Mouse (Mus musculus) heart, embryonic 12.5 days (tissue): Measurements from ENCODE around the gene Rnf181. TPM values are rescaled to one million over a fixed set of nuclear protein-coding genes. Genes with fewer than 3 reads are reported as not detected.

ENCODE experiments used
- ATAC-seq: fragments of 200-750 bp; cut with Nextera tagmentation; 2 replicates; pipeline ENCODE4 v1.8.0; 2017; ENCODE audit warnings: moderate TSS enrichment, moderate library complexity; ENCODE audit not compliant: insufficient number of reproducible peaks, low FRiP score
- H3K27ac ChIP-seq: fragments of 300-500 bp; sonication (generic); 2 replicates; pipeline ENCODE4 v1.5.1; 2016; ENCODE audit warnings: mild to moderate bottlenecking, moderate library complexity; ENCODE audit not compliant: poor library complexity, severe bottlenecking
- H3K27me3 ChIP-seq: fragments of 300-500 bp; sonication (generic); replicated peaks from 2 replicates; pipeline ENCODE4 v1.6.1; 2016; ENCODE audit warnings: mild to moderate bottlenecking, moderate library complexity
- H3K36me3 ChIP-seq: fragments of 300-500 bp; sonication (generic); 2 replicates; pipeline ENCODE4 v1.6.1; 2016; ENCODE audit warnings: mild to moderate bottlenecking, moderate library complexity
- H3K4me1 ChIP-seq: fragments of 300-500 bp; sonication (generic); replicated peaks from 2 replicates; pipeline ENCODE4 v1.6.1; 2016; ENCODE audit warnings: mild to moderate bottlenecking
- H3K4me2 ChIP-seq: fragments of 300-500 bp; sonication (generic); 2 replicates; pipeline ENCODE4 v1.6.1; 2016; ENCODE audit warnings: mild to moderate bottlenecking, moderate library complexity
- H3K4me3 ChIP-seq: fragments of 300-500 bp; sonication (generic); 2 replicates; pipeline ENCODE4 v1.5.1; 2016; ENCODE audit warnings: mild to moderate bottlenecking
- H3K9ac ChIP-seq: fragments of 300-500 bp; sonication (generic); 2 replicates; pipeline ENCODE4 v1.6.1; 2016; ENCODE audit warnings: mild to moderate bottlenecking, moderate library complexity
- H3K9me3 ChIP-seq: fragments of 300-500 bp; sonication (generic); replicated peaks from 2 replicates; pipeline ENCODE4 v1.6.1; 2016; ENCODE audit warnings: mild to moderate bottlenecking, moderate library complexity
- WGBS: fragments of 180-500 bp; shearing (Covaris S2); methylation state at CpG from one replicate; pipeline ENCODE4 v1.1.7; 2016; 5-methylcytosine and 5-hydroxymethylcytosine counted together
- polyA plus RNA-seq: library from polyadenylated mRNA; unstranded; fragments of >200 nt; fragmentation: Nextera tagmentation; extraction: Ambion mirVana; gene quantifications from 2 replicates; pipeline ENCODE4 v1.2.1, GENCODE M21; 2016

The Rnf181 gene
- polyA plus RNA-seq, 1 experiment from 2014 or later = 90.0 TPM

- no peak for ATAC-seq
- WGBS = 74% methylated on average over 10 of the region's 10 CpGs
Observed at GRCm38 (mm10) chr6:72396837-72397251, 30.1 kb upstream of the Rnf181 start.

DNA sequence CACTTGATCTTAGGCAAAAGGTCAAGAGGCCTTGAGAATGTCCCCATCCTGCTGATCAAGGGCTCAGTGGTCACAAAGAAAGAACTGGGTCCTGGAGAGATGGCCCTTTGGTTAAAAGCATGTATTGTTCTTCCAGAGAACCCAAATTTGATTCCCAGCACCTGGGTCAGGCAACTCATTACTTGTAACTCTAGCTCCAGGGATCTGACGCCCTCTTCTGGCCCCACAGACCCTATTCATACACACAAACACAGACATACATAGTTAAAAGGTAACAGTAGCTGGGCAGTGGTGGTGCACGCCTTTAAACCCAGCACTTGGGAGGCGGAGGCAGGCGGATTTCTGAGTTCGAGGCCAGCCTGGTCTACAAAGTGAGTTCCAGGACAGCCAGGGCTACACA, 25.6 kb upstream of the Rnf181 start:
- no peak overlapping the region for H3K4me3 ChIP-seq
- no peaks in the 10 kb centered on the region for H3K9me3 ChIP-seq
- no peaks in the 10 kb centered on the region for H3K27me3 ChIP-seq
- H3K36me3 ChIP-seq = peaks cover 17% of the 10 kb centered on the region
- WGBS = 87% methylated on average over 5 of the region's 5 CpGs
- H3K9ac ChIP-seq = no peak overlapping the region
- H3K4me2 ChIP-seq = no peak overlapping the region
- H3K27ac ChIP-seq = peak overlapping the region; percentile 52; the same call in 1 of the 2 replicates
- no peak for ATAC-seq
- peaks cover 31% of the 10 kb centered on the region for H3K4me1 ChIP-seq

More at GRCm38 (mm10) chr6:72396837-72397251, 30.1 kb upstream of the Rnf181 start:
- Histone ChIP-seq H3K27me3 (no peaks in the 10 kb centered on the region), H3K36me3 (no peaks in the 10 kb centered on the region), H3K27ac (no peak overlapping the region), H3K4me3 (no peak overlapping the region), H3K9me3 (no peaks in the 10 kb centered on the region), H3K4me2 (no peak overlapping the region), H3K4me1 (no peaks in the 10 kb centered on the region), H3K9ac (no peak overlapping the region)

DNA sequence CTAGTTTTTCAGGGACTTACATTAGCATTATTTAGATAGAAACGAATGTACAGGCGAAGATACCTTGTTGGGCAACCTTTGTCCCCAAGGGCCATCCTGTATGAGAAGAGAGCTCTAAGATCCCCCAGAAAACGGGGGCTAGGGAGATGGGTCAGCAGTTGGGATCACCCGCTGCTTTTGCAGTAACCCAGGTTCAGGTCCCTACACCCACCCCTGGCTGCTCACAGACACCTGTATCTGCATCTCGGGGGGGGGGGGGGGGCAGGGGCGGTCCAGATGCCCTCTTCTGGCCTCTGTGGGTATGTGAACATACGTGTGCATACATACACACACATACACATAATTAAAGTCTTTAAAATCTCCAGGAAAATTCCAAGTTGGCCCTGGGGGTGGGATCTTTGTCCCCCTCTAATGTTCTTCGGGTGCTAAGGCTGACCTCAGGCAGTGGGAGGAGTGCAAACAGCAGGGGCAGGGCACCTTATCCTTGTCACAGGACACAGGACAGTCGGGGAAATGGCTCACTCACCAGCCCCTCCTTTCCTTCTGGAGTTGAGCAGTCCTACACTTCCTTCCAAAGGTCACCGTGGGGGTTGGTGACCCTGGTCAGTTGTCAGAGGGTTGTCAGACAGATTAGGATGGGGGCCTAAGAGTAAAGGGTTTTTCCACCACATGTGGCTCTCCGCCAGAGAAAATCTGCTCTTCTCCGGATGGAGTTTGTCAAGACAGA, 24.2 kb upstream of the Rnf181 start:
- peak overlapping the region; percentile 56 for H3K4me3 ChIP-seq
- peak; percentile 85 for ATAC-seq
- peaks cover 27% of the 10 kb centered on the region for H3K36me3 ChIP-seq
- peak overlapping the region; percentile 77 for H3K4me2 ChIP-seq
- H3K9me3 ChIP-seq = no peaks in the 10 kb centered on the region
- no peaks in the 10 kb centered on the region for H3K27me3 ChIP-seq
- peak overlapping the region; percentile 85 for H3K9ac ChIP-seq
- WGBS = 9% methylated on average over 11 of the region's 12 CpGs
- H3K27ac ChIP-seq = peak overlapping the region; percentile 95
- peaks cover 31% of the 10 kb centered on the region for H3K4me1 ChIP-seq

- peak within 1 kb of the TSS; percentile 56 for H3K4me3 ChIP-seq
- H3K27ac ChIP-seq = peak within 1 kb of the TSS; percentile 95
- peaks cover 35% of the 10 kb centered on the region for H3K36me3 ChIP-seq
- H3K9ac ChIP-seq = peak within 1 kb of the TSS; percentile 85
- peaks cover 31% of the 10 kb centered on the region for H3K4me1 ChIP-seq
- ATAC-seq = peak; percentile 66
- no peaks in the 10 kb centered on the region for H3K9me3 ChIP-seq
- H3K27me3 ChIP-seq = no peaks in the 10 kb centered on the region
- WGBS = under 1% methylated on average over 33 of the region's 33 CpGs
- H3K4me2 ChIP-seq = peak within 1 kb of the TSS; percentile 77
Observed at GRCm38 (mm10) chr6:72389941-72390771, 23.4 kb upstream of the Rnf181 start, which contains the start of gene Vamp8. Gene Vamp8 (minus strand): TSS chr6:72390703.

- H3K9me3 ChIP-seq = no peaks in the 10 kb centered on the region
- peak overlapping the region; percentile 56 for H3K4me3 ChIP-seq
- peak overlapping the region; percentile 95 for H3K27ac ChIP-seq
- no peaks in the 10 kb centered on the region for H3K27me3 ChIP-seq
- peak overlapping the region; percentile 77 for H3K4me2 ChIP-seq
- peak overlapping the region; percentile 85 for H3K9ac ChIP-seq
- peak; percentile 46 for ATAC-seq
- peaks cover 41% of the 10 kb centered on the region for H3K36me3 ChIP-seq
- peaks cover 31% of the 10 kb centered on the region for H3K4me1 ChIP-seq
- WGBS = 8% methylated on average over 13 of the region's 13 CpGs
Observed at GRCm38 (mm10) chr6:72389471-72389940, 22.8 kb upstream of the Rnf181 start.

GRCm38 (mm10) chr6:72388791-72389329, 22.1 kb upstream of the Rnf181 start:
- Histone ChIP-seq H3K9me3 (no peaks in the 10 kb centered on the region), H3K9ac (peak overlapping the region; percentile 85), H3K27me3 (no peaks in the 10 kb centered on the region), H3K4me3 (peak overlapping the region; percentile 56; the same call in 1 of the 2 replicates), H3K36me3 (peaks cover 48% of the 10 kb centered on the region), H3K4me1 (peaks cover 31% of the 10 kb centered on the region), H3K4me2 (peak overlapping the region; percentile 77), H3K27ac (peak overlapping the region; percentile 95)
- ATAC-seq = no peak
- 71% methylated on average over 6 of the region's 6 CpGs for WGBS

GRCm38 (mm10) chr6:72388266-72388665, 21.5 kb upstream of the Rnf181 start:
- 71% methylated on average over 10 of the region's 10 CpGs for WGBS
- Histone ChIP-seq H3K27me3 (no peaks in the 10 kb centered on the region), H3K4me2 (peak overlapping the region; percentile 77), H3K9me3 (no peaks in the 10 kb centered on the region), H3K27ac (no peak overlapping the region), H3K9ac (peak overlapping the region; percentile 85), H3K4me3 (0 out of 2 replicates have a peak overlapping the region, but pooled peaks have one; percentile 56), H3K36me3 (peaks cover 48% of the 10 kb centered on the region), H3K4me1 (peaks cover 31% of the 10 kb centered on the region)
- ATAC-seq = no peak

DNA sequence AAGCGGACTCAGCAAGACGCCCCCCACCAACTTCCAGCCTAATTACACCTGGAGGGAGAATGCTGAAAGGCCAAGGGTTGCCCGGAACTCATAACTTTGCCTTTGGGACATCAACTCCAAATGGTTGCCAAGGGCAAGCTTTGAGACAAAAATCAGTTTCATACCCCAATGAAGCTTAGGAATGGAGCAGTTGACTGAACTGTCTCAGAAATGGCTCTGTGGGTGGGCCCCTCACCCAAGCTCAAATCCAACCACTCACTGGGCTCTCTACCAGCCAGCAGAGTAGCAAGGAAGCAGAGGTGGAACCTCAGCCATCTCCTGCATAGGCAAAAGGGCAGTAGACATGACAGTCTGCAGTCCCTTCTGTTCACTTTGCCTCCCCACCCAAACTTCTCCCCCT, 21.1 kb upstream of the Rnf181 start:
- Histone ChIP-seq H3K36me3 (peaks cover 48% of the 10 kb centered on the region), H3K4me2 (peak overlapping the region; percentile 77; the same call in 1 of the 2 replicates), H3K4me3 (no peak overlapping the region)

GRCm38 (mm10) chr6:72386561-72386960, 19.8 kb upstream of the Rnf181 start:
- Histone ChIP-seq H3K9ac (no peak overlapping the region), H3K4me2 (no peak overlapping the region), H3K27ac (no peak overlapping the region), H3K9me3 (no peaks in the 10 kb centered on the region), H3K4me3 (no peak overlapping the region), H3K36me3 (peaks cover 48% of the 10 kb centered on the region), H3K4me1 (peaks cover 31% of the 10 kb centered on the region), H3K27me3 (no peaks in the 10 kb centered on the region)
- 87% methylated on average over 2 of the region's 2 CpGs for WGBS
- no peak for ATAC-seq

More for the DNA sequence above, 21.1 kb upstream of the Rnf181 start:
- 90% methylated on average over 3 of the region's 3 CpGs for WGBS
- Histone ChIP-seq H3K9me3 (no peaks in the 10 kb centered on the region), H3K9ac (no peak overlapping the region), H3K27ac (no peak overlapping the region), H3K27me3 (no peaks in the 10 kb centered on the region), H3K4me1 (peaks cover 31% of the 10 kb centered on the region)
- no peak for ATAC-seq

DNA sequence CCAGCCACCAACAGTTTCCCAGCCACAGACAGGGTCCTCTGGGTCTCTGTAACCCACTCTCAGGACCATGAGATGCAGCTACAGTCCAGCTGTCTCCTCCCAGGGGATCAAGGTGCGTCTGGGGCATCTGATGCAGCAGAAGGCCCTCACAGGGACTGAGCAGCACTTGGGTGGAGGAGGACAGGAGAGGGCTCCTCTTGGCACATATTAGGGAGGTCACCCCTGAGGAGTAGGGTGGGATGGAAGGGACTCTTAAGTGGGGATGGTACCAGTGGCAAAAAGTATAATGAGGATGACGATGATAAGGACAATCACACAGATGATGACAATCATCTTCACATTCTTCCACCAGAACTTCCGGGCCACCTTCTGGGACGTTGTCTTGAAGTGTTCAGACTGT, 18.5 kb upstream of the Rnf181 start:
- H3K9me3 ChIP-seq = no peaks in the 10 kb centered on the region
- no peaks in the 10 kb centered on the region for H3K27me3 ChIP-seq
- no peak overlapping the region for H3K27ac ChIP-seq
- no peak for ATAC-seq
- H3K4me2 ChIP-seq = no peak overlapping the region
- no peak overlapping the region for H3K4me3 ChIP-seq
- H3K9ac ChIP-seq = no peak overlapping the region
- peaks cover 24% of the 10 kb centered on the region for H3K4me1 ChIP-seq
- H3K36me3 ChIP-seq = peaks cover 48% of the 10 kb centered on the region
- 64% methylated on average over 4 of the region's 4 CpGs for WGBS

DNA sequence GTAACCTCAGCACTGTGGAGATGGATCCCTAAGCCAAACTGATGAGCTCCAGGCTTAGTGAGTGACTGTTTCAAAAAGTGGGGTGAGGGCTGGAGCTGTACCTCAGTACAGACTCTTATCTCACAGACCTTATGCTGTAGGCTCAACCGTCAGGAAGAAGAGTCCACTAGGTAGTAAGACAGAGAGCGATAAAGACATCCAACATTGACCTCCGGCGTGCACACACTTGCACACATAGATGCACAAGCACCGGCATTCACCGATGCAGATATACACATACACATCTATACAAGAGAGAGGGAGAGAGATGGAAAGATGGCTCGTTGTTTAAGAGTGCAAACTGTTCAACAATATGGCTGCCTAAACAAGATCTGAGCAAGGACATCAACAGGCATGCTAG, 17.2 kb upstream of the Rnf181 start:
- no peak overlapping the region for H3K4me2 ChIP-seq
- peaks cover 48% of the 10 kb centered on the region for H3K36me3 ChIP-seq
- no peaks in the 10 kb centered on the region for H3K9me3 ChIP-seq
- no peak for ATAC-seq
- H3K4me3 ChIP-seq = no peak overlapping the region
- H3K27ac ChIP-seq = no peak overlapping the region
- WGBS = 83% methylated on average over 7 of the region's 7 CpGs
- H3K9ac ChIP-seq = no peak overlapping the region
- H3K27me3 ChIP-seq = no peaks in the 10 kb centered on the region
- H3K4me1 ChIP-seq = peaks cover 23% of the 10 kb centered on the region
